Mouse (Mus musculus) megakaryocyte, embryonic 14.5 days (primary cell): ENCODE data around the gene Smyd1. TPM values are rescaled to one million over a fixed set of nuclear protein-coding genes. Genes with fewer than 3 reads are reported as not detected.
"Not testable (repeated sequence)": the region's sequence is repeated elsewhere in the genome, so short reads cannot be mapped to it uniquely, and the experiment has no call there.

Experiments used
- H3K27me3 ChIP-seq: replicated peaks from 2 replicates; pipeline ENCODE3; 2012; ENCODE audit warnings: inconsistent platforms
- H3K36me3 ChIP-seq: replicated peaks from 2 replicates; pipeline ENCODE3; 2012; ENCODE audit warnings: low read length, inconsistent platforms, mixed read lengths
- H3K4me1 ChIP-seq: 2 replicates; pipeline ENCODE4 v1.6.1; 2012; ENCODE audit warnings: inconsistent platforms
- H3K4me3 ChIP-seq: replicated peaks from 2 replicates; pipeline ENCODE3; 2012; ENCODE audit warnings: moderate library complexity, mild to moderate bottlenecking, inconsistent platforms
- H3K9me3 ChIP-seq: 2 replicates; pipeline ENCODE4 v1.6.1; 2012; ENCODE audit warnings: inconsistent platforms
- FLI1 ChIP-seq: IDR thresholded peaks from 2 replicates; pipeline ENCODE4 v1.6.1; 2012; ENCODE audit warnings: low read length, inconsistent platforms, mixed read lengths
- GATA1 ChIP-seq: IDR thresholded peaks from 3 replicates; pipeline ENCODE4 v1.6.1; 2012; ENCODE audit warnings: mixed read lengths, low read length, inconsistent platforms, borderline replicate concordance
- polyA plus RNA-seq: library from polyadenylated mRNA; stranded (reverse); fragments of >175 nt; gene quantifications from 2 replicates; pipeline ENCODE4 v1.2.3, GENCODE M21; 2012; ENCODE audit warnings: low replicate concordance; ENCODE audit not compliant: insufficient read depth

The Smyd1 gene
- polyA plus RNA-seq, 1 experiment, result 0.19 TPM

GRCm38 (mm10) chr6:71352201-71352600 is 30.2 kb upstream of the Smyd1 start:
- TF ChIP-seq FLI1 (no peak), GATA1 (no peak)
- H3K9me3 ChIP-seq, result peaks cover 6% of the 10 kb centered on the region
- H3K4me1 ChIP-seq, result no peaks in the 10 kb centered on the region
- peaks cover 3% of the 10 kb centered on the region for H3K27me3 ChIP-seq
- no peak overlapping the region for H3K4me3 ChIP-seq
- no peaks in the 10 kb centered on the region for H3K36me3 ChIP-seq

DNA sequence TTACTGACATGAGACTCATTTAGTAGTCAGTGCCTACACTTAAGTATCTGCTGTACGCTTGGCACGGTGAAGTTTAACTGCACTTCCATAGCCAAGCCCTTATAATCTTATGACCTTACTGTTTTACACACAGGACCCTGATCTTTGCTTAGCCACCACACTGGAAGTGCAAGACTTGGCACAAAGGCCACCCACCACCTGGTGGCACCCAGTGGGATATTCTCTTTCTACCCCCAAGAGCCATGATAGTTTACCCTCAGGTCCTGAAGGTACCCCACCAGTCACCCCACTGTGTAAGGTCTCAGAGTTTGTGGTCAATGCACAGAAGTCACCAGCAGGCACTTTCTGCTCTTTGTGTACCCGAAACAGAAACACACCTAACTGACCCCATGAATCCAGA is 29.2 kb upstream of the Smyd1 start:
- H3K4me3 ChIP-seq, result no peak overlapping the region
- no peaks in the 10 kb centered on the region for H3K36me3 ChIP-seq
- H3K4me1 ChIP-seq, result no peaks in the 10 kb centered on the region
- peaks cover 6% of the 10 kb centered on the region for H3K9me3 ChIP-seq
- H3K27me3 ChIP-seq, result peaks cover 3% of the 10 kb centered on the region
- TF ChIP-seq GATA1, result no peak
- TF ChIP-seq FLI1, result no peak

DNA sequence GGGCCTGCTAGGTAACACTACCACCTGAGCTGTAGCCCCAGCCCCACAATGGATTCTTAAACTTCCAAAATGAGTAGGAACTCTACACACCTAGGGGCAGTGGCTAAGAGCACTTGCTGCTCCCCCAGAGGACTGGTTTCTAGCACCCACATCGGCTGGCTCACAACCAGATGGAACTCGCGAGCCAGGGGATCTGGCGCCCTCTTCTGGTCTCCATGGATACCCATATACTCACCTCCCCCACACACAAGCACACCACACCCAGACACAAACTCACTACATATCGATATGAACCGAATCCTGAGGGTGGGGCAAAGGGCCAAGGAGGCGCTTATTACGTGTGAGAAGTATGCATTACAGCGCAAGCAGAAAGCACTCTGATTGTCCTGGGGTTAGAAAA is 26.0 kb upstream of the Smyd1 start:
- Histone ChIP-seq H3K36me3 (no peaks in the 10 kb centered on the region), H3K9me3 (peaks cover 6% of the 10 kb centered on the region), H3K4me3 (no peak overlapping the region), H3K27me3 (no peaks in the 10 kb centered on the region), H3K4me1 (no peaks in the 10 kb centered on the region)
- no peak for TF ChIP-seq GATA1
- TF ChIP-seq FLI1, result no peak

GRCm38 (mm10) chr6:71341179-71341578 is 19.1 kb upstream of the Smyd1 start:
- no peaks in the 10 kb centered on the region for H3K4me1 ChIP-seq
- H3K4me3 ChIP-seq, result no peak overlapping the region
- no peaks in the 10 kb centered on the region for H3K36me3 ChIP-seq
- TF ChIP-seq GATA1, result no peak
- no peak for TF ChIP-seq FLI1
- peaks cover 5% of the 10 kb centered on the region for H3K27me3 ChIP-seq
- H3K9me3 ChIP-seq, result no peaks in the 10 kb centered on the region

DNA sequence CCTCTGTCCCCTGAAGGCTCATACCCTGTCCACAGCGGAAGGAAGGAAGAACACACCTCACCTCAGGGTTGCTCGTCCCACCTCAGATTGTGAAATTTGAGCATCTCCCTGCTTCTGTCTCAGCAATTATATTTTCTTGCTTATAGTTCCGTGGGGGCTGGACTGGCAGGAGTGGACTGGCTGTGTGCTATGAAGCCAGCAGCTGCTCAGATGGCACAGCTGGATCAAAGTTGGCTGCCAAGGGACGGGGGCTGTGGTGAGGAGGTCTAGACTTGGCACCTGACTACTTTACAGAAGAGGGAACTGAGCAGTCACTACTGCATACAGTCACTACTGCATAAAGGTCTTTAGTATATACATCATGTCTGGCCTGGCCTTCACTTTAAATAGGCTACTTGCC is 17.3 kb upstream of the Smyd1 start:
- Histone ChIP-seq H3K9me3 (no peaks in the 10 kb centered on the region), H3K27me3 (peaks cover 7% of the 10 kb centered on the region), H3K4me1 (no peaks in the 10 kb centered on the region), H3K36me3 (no peaks in the 10 kb centered on the region), H3K4me3 (no peak overlapping the region)
- no peak for TF ChIP-seq FLI1
- TF ChIP-seq GATA1, result no peak

GRCm38 (mm10) chr6:71338941-71339340 is 16.9 kb upstream of the Smyd1 start:
- Histone ChIP-seq H3K27me3 (peaks cover 7% of the 10 kb centered on the region), H3K36me3 (no peaks in the 10 kb centered on the region), H3K4me1 (no peaks in the 10 kb centered on the region), H3K4me3 (no peak overlapping the region), H3K9me3 (no peaks in the 10 kb centered on the region)
- no peak for TF ChIP-seq FLI1
- no peak for TF ChIP-seq GATA1

DNA sequence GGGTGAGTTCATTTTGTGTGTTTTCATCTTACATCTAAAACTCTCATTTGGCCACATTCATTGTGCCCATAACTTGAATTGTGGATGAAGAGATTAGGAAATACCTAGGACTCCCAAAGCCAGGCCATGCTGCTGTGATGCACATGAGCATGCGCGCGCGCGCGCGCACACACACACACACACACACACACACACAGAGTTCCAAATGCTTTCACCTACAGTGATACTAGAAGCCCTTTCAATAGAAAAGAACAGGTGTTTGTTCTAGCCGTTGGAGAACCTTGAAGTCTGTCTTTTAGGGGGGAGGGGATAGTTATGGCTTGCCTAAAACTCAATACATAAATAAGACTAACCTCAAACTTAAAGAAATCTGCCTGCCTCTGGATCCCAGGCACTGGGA is 15.6 kb upstream of the Smyd1 start:
- TF ChIP-seq FLI1 (no peak), GATA1 (no peak)
- Histone ChIP-seq H3K9me3 (no peaks in the 10 kb centered on the region), H3K27me3 (peaks cover 9% of the 10 kb centered on the region), H3K36me3 (no peaks in the 10 kb centered on the region), H3K4me3 (no peak overlapping the region), H3K4me1 (no peaks in the 10 kb centered on the region)

DNA sequence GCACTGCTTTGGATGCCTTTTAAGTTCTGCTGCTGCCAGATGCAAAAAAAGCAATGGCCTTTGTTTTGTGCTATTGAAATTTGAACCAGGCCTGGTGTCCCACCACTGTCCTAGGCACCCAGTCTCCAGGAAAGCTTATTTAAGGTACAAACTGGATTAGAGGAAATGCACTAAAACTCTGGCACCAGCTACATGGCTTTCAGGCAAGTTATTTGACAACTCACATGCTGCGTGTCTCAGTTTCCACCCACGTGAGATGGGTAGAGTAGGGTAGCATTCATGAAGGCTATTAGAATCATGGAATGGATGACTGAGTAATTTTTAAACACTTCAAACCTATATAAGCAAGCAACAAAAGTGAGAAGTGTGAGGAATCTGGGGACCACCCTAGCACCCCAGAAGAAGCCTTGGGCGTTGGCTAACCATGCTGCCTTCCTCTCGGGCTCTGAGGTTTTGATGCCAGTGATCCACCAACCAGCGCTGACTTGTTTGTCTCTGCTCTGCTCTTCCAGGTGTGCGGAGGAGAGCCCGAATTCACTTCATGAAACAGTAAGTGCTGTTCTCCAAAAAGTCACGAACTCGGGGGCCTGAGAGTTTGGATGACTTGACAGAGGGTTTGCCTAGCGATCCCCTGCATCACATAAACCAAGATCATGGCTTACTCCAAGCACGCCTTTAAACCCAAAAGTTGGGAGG is 11.7 kb upstream of the Smyd1 start:
- Histone ChIP-seq H3K9me3 (no peaks in the 10 kb centered on the region), H3K4me1 (no peaks in the 10 kb centered on the region), H3K36me3 (no peaks in the 10 kb centered on the region), H3K27me3 (peaks cover 5% of the 10 kb centered on the region), H3K4me3 (no peak overlapping the region)
- TF ChIP-seq FLI1, result no peak
- no peak for TF ChIP-seq GATA1

- TF ChIP-seq GATA1 (no peak), FLI1 (no peak)
- no peaks in the 10 kb centered on the region for H3K9me3 ChIP-seq
- H3K27me3 ChIP-seq, result peaks cover 8% of the 10 kb centered on the region
- H3K4me3 ChIP-seq, result no peak overlapping the region
- no peaks in the 10 kb centered on the region for H3K36me3 ChIP-seq
- H3K4me1 ChIP-seq, result no peaks in the 10 kb centered on the region
Observed at GRCm38 (mm10) chr6:71333031-71333430, 11.0 kb upstream of the Smyd1 start.

DNA sequence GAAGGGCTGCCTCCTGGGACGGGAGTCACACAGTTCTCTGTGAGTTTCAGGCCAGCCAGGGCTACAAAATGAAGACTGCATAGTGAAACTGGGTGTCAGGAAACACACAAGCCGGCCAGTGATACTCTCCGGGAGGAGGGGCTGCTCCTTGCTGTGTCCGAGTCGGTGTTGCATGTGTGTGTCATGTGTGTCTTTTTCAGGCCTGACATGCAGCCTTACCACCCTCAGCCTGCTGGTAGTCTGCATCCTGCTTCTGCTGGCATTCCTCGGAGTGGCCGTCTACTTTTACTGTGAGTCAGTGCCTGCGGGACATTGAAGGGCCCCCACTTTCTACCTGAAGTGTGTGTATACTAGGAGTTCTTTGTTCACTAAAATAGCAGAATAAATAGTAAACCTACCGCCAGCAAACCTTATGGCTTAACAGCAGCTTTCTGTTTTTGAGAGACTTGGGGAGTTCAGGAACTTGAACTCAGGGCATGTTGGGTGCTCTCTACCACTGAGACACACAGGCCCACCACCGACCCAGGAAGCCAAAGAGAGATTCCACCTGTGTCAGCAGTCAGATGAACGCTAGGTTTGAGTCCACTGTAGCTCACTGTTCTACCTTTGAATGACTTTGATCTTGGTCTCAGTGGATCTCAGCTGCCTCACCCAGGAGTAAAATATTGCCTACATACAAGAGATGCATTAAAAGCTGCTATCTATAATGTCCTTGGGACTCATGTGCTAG is 10.4 kb upstream of the Smyd1 start:
- H3K4me1 ChIP-seq, result no peaks in the 10 kb centered on the region
- H3K36me3 ChIP-seq, result no peaks in the 10 kb centered on the region
- H3K27me3 ChIP-seq, result peaks cover 8% of the 10 kb centered on the region
- no peak for TF ChIP-seq GATA1
- no peak for TF ChIP-seq FLI1
- H3K4me3 ChIP-seq, result no peak overlapping the region
- no peaks in the 10 kb centered on the region for H3K9me3 ChIP-seq

- H3K36me3 ChIP-seq, H3K27me3 ChIP-seq, H3K9me3 ChIP-seq, H3K4me3 ChIP-seq, H3K4me1 ChIP-seq: not testable (repeated sequence)
Observed at GRCm38 (mm10) chr6:71331491-71331890, 9.5 kb upstream of the Smyd1 start.
